Mouse (Mus musculus): ENCODE data around the gene Zfp13. TPM values are rescaled to one million over a fixed set of nuclear protein-coding genes. Genes with fewer than 3 reads are reported as not detected.
A peak's percentile ranks its signal among the peaks of the same experiment; 100 is the strongest.

The Zfp13 gene
- polyA plus RNA-seq, 1 experiment from 2014 or later = 28.5 TPM

DNA sequence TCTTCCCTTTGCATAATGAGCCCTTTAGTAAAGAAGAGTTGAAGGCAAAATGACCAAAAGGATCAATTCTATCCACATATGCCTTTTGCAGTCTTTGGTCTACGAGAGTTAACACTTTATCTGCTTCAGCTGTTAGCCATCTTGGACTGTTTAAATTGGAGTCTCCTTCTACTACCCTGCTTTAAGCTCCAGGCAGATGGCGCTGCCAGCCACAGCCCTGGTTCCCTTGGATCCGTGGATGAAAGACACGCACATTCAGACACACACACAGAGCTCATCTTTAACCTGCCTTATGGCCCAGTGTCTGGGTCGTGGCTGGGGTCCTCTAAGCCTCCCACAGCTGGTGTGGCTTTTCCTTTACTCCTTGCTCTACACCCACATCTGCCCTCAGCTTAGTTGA is 28.2 kb downstream of the Zfp13 start:
- H3K27ac ChIP-seq (ENCODE audit: low read length) = no peak overlapping the region
- H3K9me3 ChIP-seq (ENCODE audit: control insufficient read depth, low read length) = no peaks in the 10 kb centered on the region
- no peaks in the 10 kb centered on the region for H3K27me3 ChIP-seq (replicated peaks; ENCODE audit: control insufficient read depth, insufficient read depth, low read length)
- 25% methylated on average over 5 of the region's 5 CpGs for WGBS
- no peak for ATAC-seq
- peaks cover 22% of the 10 kb centered on the region for H3K36me3 ChIP-seq (ENCODE audit: control insufficient read depth, insufficient read depth)
- H3K4me3 ChIP-seq (replicated peaks; ENCODE audit: low read length) = no peak overlapping the region
- H3K9ac ChIP-seq (replicated peaks; ENCODE audit: low read depth, low read length) = no peak overlapping the region
- no peaks in the 10 kb centered on the region for H3K4me1 ChIP-seq (replicated peaks; ENCODE audit: control insufficient read depth, insufficient read depth, low read length)
- no peak overlapping the region for H3K4me2 ChIP-seq (ENCODE audit: low read length)

DNA sequence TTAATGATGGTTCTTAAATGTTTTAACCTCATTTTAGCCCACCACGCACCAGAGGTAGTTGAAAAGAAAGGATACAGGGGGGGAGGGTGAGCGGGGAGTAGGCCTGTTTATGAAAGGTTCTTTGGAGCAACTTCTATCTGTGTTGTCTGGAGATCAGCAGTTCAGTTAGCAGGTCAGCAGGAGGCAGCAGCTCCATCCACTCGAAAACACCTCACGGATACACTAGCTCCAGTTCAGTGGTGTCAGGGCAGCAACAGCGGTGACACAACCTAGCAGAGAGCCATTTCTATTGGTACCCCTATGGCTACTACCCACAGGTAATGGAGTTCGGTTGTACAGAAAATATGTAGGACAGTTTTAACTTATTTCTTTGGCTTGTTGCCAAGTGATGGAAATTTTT is 29.3 kb downstream of the Zfp13 start:
- ATAC-seq = no peak
- no peaks in the 10 kb centered on the region for H3K27me3 ChIP-seq (replicated peaks; ENCODE audit: control insufficient read depth, insufficient read depth, low read length)

DNA sequence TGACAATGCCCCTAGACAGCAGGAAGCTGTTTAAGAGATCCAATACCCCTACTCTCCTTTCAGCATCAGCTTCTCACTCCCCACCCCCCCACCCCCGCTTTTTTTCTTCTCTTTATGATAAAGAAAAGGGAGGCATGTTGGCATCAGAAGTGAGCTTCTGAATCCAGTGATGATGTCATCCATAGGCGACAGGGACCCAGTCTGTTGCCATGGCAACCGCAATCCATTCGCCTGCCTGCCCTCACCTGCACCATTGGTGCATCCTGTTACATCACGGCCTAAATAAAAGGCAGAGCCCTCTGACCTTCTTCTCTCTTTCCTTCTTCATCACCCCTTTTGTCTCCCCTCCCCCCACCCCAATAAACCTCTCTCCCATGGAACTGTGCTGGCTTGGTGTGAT is 30.9 kb downstream of the Zfp13 start:
- 0 out of 2 replicates have a peak, but pooled peaks cover 2% of the 10 kb centered on the region for H3K36me3 ChIP-seq (ENCODE audit: control insufficient read depth, insufficient read depth)
- no peak overlapping the region for H3K4me3 ChIP-seq (replicated peaks; ENCODE audit: low read length)
- H3K27ac ChIP-seq (ENCODE audit: low read length) = no peak overlapping the region
- WGBS = 32% methylated on average over 5 of the region's 5 CpGs
- no peaks in the 10 kb centered on the region for H3K27me3 ChIP-seq (replicated peaks; ENCODE audit: control insufficient read depth, insufficient read depth, low read length)
- no peak overlapping the region for H3K9ac ChIP-seq (replicated peaks; ENCODE audit: low read depth, low read length)
- H3K4me2 ChIP-seq (ENCODE audit: low read length) = no peak overlapping the region
- H3K4me1 ChIP-seq (replicated peaks; ENCODE audit: control insufficient read depth, insufficient read depth, low read length) = peaks cover 7% of the 10 kb centered on the region
- no peaks in the 10 kb centered on the region for H3K9me3 ChIP-seq (ENCODE audit: control insufficient read depth, low read length)
- ATAC-seq = no peak

More for the DNA sequence above, 29.3 kb downstream of the Zfp13 start:
- H3K4me1 ChIP-seq (replicated peaks; ENCODE audit: control insufficient read depth, insufficient read depth, low read length) = peaks cover 2% of the 10 kb centered on the region
- H3K4me3 ChIP-seq (replicated peaks; ENCODE audit: low read length) = no peak overlapping the region
- H3K9ac ChIP-seq (replicated peaks; ENCODE audit: low read depth, low read length) = no peak overlapping the region
- no peak overlapping the region for H3K4me2 ChIP-seq (ENCODE audit: low read length)
- H3K36me3 ChIP-seq (ENCODE audit: control insufficient read depth, insufficient read depth) = peaks cover 12% of the 10 kb centered on the region
- H3K27ac ChIP-seq (ENCODE audit: low read length) = no peak overlapping the region
- WGBS = 44% methylated on average over 6 of the region's 6 CpGs
- no peaks in the 10 kb centered on the region for H3K9me3 ChIP-seq (ENCODE audit: control insufficient read depth, low read length)

DNA sequence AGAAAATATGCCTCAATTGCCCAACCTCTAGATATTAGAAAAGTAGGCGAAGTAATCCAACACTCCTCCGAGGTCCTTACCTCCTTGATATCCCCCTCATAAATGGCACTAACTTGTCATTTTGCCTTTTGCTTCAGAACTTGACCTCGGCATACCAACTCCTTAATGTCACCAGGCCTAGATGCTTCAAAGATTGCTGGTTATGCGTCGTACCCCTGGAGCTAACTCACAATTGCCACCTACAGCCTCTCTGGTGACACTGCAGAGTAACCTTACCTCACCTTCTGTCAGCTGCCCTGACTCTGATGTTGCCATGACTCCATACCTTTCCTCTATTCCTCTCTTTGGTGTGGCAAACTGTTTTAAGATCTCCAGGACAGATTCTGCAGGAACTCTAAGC is 32.5 kb downstream of the Zfp13 start:
- H3K27me3 ChIP-seq (replicated peaks; ENCODE audit: control insufficient read depth, insufficient read depth, low read length) = no peaks in the 10 kb centered on the region
- 55% methylated on average over 5 of the region's 5 CpGs for WGBS
- no peak for ATAC-seq
- H3K9me3 ChIP-seq (ENCODE audit: control insufficient read depth, low read length) = no peaks in the 10 kb centered on the region
- no peak overlapping the region for H3K9ac ChIP-seq (replicated peaks; ENCODE audit: low read depth, low read length)
- H3K4me2 ChIP-seq (ENCODE audit: low read length) = no peak overlapping the region
- no peak overlapping the region for H3K27ac ChIP-seq (ENCODE audit: low read length)
- no peaks in the 10 kb centered on the region for H3K36me3 ChIP-seq (ENCODE audit: control insufficient read depth, insufficient read depth)
- H3K4me1 ChIP-seq (replicated peaks; ENCODE audit: control insufficient read depth, insufficient read depth, low read length) = peaks cover 10% of the 10 kb centered on the region
- no peak overlapping the region for H3K4me3 ChIP-seq (replicated peaks; ENCODE audit: low read length)

DNA sequence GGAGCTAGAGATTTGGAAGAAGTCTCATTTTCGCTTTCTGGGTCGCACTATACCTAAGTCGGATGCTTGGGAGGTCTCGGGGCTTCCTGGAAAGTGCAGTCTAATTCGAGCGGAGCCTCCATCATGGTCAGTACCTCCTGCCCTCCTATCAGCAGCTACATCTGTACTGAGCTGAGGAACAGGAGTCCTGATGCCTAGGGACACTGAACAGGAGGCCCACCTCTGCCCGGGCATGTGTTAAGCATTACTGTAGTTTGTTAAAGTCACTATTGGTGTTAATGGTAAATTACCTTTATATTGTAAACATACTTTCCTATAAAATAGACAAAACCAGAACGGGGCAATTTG is 34.9 kb downstream of the Zfp13 start:
- WGBS = 1% methylated on average over 8 of the region's 8 CpGs
- H3K9me3 ChIP-seq (ENCODE audit: control insufficient read depth, low read length) = no peaks in the 10 kb centered on the region
- no peaks in the 10 kb centered on the region for H3K27me3 ChIP-seq (replicated peaks; ENCODE audit: control insufficient read depth, insufficient read depth, low read length)
- H3K4me1 ChIP-seq (replicated peaks; ENCODE audit: control insufficient read depth, insufficient read depth, low read length) = peaks cover 10% of the 10 kb centered on the region
- H3K36me3 ChIP-seq (ENCODE audit: control insufficient read depth, insufficient read depth) = peaks cover 1% of the 10 kb centered on the region; the same call in 1 of the 2 replicates
- peak overlapping the region; percentile 76 for H3K27ac ChIP-seq (ENCODE audit: low read length)
- peak overlapping the region; percentile 84 for H3K4me3 ChIP-seq (replicated peaks; ENCODE audit: low read length)
- peak; percentile 78 for ATAC-seq
- H3K4me2 ChIP-seq (ENCODE audit: low read length) = peak overlapping the region; percentile 76
- H3K9ac ChIP-seq (replicated peaks; ENCODE audit: low read depth, low read length) = peak overlapping the region; percentile 89

DNA sequence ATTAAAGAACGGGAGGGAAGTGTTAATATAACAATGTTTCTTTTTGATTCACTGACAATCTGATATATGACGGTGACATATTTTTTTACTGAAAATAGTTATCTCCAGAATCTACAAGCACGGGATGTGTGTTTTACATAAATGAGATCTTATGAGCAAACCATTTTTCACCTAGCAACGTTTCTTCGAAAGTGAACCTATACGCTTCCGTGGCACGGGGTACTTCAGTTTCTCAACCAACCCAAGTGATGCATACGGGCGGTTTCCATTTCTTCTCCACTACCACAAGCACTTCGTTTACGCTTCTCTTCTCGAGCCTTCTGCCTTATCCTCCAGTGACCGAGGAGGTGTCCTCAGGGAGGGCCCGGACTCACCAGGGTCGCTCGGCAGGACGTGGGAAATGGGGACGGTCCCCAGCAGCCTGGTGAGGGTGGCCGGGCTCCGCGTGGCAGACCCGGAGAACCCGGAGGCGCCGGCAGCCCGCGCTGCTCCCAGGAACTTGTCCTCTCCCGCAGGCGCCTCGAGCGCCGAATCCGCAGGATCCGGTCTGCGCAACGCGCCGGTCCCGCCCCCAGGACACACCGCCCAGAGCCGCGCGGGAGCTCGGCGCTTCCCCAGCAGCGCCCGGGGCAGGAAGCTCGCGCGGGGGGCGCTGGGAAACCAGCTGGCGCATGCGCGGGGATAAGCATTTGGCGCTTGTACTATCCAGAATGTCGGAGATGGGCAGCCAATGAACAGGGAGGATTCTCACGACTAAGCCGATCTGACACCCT is 35.5 kb downstream of the Zfp13 start, which contains the start of gene Zfp213:
Gene Zfp213, minus strand, starts transcription at position 644 of the 773 bp plus-strand sequence.
- WGBS = under 1% methylated on average over 59 of the region's 59 CpGs
- peak within 1 kb of the TSS; percentile 94 for H3K27ac ChIP-seq (ENCODE audit: low read length)

DNA sequence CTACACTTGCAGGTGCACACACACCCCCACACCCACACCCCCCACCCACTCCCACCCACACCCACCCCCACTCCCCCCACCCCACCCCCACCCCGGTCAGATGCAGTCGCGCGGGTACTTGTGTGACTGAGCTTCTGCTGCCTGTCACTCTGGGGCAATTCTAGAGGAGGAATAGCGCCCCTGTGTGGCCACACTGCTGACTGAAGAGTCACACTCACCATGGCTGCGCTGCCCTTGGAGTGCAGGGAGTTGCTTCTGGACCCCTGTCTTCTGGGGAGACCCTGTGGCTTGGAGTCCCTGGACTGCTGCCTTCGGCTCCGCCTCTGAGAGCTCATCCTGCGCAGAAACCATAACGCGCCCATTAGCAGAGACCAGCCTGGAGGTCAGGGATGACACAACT is 39.5 kb downstream of the Zfp13 start:
- peaks cover 25% of the 10 kb centered on the region for H3K36me3 ChIP-seq (ENCODE audit: control insufficient read depth, insufficient read depth)

More for the DNA sequence above, 35.5 kb downstream of the Zfp13 start, which contains the start of gene Zfp213:
- Histone ChIP-seq H3K4me1 (replicated peaks; ENCODE audit: control insufficient read depth, insufficient read depth, low read length) (peaks cover 10% of the 10 kb centered on the region), H3K4me3 (replicated peaks; ENCODE audit: low read length) (peak within 1 kb of the TSS; percentile 84), H3K36me3 (ENCODE audit: control insufficient read depth, insufficient read depth) (peaks cover 7% of the 10 kb centered on the region; the same call in 1 of the 2 replicates), H3K4me2 (ENCODE audit: low read length) (peak within 1 kb of the TSS; percentile 76), H3K9me3 (ENCODE audit: control insufficient read depth, low read length) (no peaks in the 10 kb centered on the region), H3K9ac (replicated peaks; ENCODE audit: low read depth, low read length) (peak within 1 kb of the TSS; percentile 89), H3K27me3 (replicated peaks; ENCODE audit: control insufficient read depth, insufficient read depth, low read length) (no peaks in the 10 kb centered on the region)
- peak; percentile 96 for ATAC-seq

DNA sequence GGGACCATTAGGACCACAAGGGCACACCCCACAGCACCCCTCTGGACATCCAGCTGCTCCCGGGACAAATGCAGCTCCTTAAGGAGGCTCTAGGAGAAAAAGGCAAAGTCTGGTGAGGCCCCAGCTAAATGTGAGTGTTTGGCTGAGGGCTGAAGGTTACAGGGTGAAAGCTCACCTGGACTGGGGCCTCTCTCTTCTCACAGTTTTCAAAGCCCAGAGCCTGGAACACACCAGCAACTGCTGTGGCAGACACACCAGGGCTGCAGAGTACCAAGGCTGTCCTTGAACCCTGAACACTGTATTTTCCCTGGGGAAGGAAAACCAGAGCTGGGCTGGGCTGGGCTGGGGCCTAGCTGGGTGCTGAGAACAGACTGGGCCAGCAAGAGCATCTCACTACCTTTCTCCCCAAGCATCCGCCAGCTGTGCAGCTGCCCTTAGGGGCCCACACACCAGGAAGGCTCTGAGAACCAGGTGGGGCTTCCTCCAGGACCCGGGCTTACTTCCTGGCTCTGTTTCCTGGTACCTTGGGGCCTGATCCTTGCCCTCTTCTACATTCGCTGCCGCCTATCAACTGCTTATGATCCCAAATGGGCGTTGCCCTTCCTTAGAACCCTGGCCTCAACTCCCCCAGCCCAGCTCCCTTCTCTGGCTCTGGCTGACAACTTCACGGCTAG is 43.9 kb downstream of the Zfp13 start:
- H3K9ac ChIP-seq (replicated peaks; ENCODE audit: low read depth, low read length) = no peak overlapping the region
- no peak overlapping the region for H3K4me2 ChIP-seq (ENCODE audit: low read length)
- H3K27ac ChIP-seq (ENCODE audit: low read length) = no peak overlapping the region
- H3K9me3 ChIP-seq (ENCODE audit: control insufficient read depth, low read length) = no peaks in the 10 kb centered on the region
- H3K36me3 ChIP-seq (ENCODE audit: control insufficient read depth, insufficient read depth) = peaks cover 25% of the 10 kb centered on the region
- no peak overlapping the region for H3K4me3 ChIP-seq (replicated peaks; ENCODE audit: low read length)
- 84% methylated on average over 7 of the region's 7 CpGs for WGBS
- peaks cover 11% of the 10 kb centered on the region for H3K4me1 ChIP-seq (replicated peaks; ENCODE audit: control insufficient read depth, insufficient read depth, low read length)
- ATAC-seq = no peak
- H3K27me3 ChIP-seq (replicated peaks; ENCODE audit: control insufficient read depth, insufficient read depth, low read length) = no peaks in the 10 kb centered on the region

More for the DNA sequence above, 39.5 kb downstream of the Zfp13 start:
- Histone ChIP-seq H3K4me3 (replicated peaks; ENCODE audit: low read length) (no peak overlapping the region), H3K9ac (replicated peaks; ENCODE audit: low read depth, low read length) (no peak overlapping the region), H3K27ac (ENCODE audit: low read length) (no peak overlapping the region), H3K4me2 (ENCODE audit: low read length) (no peak overlapping the region), H3K4me1 (replicated peaks; ENCODE audit: control insufficient read depth, insufficient read depth, low read length) (peaks cover 6% of the 10 kb centered on the region), H3K27me3 (replicated peaks; ENCODE audit: control insufficient read depth, insufficient read depth, low read length) (no peaks in the 10 kb centered on the region), H3K9me3 (ENCODE audit: control insufficient read depth, low read length) (no peaks in the 10 kb centered on the region)
- WGBS = 59% methylated on average over 11 of the region's 11 CpGs
- no peak for ATAC-seq

DNA sequence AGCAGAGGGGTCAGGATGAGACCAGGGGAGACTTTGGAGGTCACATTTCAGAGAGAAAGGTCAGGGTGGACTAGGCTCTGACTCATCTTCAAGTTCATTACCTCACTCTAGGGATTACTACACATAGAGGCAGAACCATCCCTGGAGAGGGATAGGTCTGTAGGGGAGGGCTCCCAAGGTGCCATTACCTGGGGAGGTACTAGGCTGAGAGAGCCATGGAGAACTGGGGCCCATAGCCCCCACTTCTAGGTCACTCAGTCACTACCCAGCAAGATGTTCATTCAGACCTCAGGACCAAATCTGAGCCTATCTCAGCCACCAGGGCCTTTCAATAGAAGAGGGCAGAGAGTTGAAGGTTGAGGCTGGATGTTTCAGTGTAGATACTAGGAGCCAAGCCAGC is 45.0 kb downstream of the Zfp13 start:
- Histone ChIP-seq H3K27ac (ENCODE audit: low read length) (no peak overlapping the region), H3K9me3 (ENCODE audit: control insufficient read depth, low read length) (no peaks in the 10 kb centered on the region), H3K4me3 (replicated peaks; ENCODE audit: low read length) (no peak overlapping the region), H3K9ac (replicated peaks; ENCODE audit: low read depth, low read length) (no peak overlapping the region), H3K36me3 (ENCODE audit: control insufficient read depth, insufficient read depth) (peaks cover 24% of the 10 kb centered on the region), H3K4me1 (replicated peaks; ENCODE audit: control insufficient read depth, insufficient read depth, low read length) (peaks cover 15% of the 10 kb centered on the region), H3K4me2 (ENCODE audit: low read length) (no peak overlapping the region), H3K27me3 (replicated peaks; ENCODE audit: control insufficient read depth, insufficient read depth, low read length) (no peaks in the 10 kb centered on the region)
- no peak for ATAC-seq
